ENCODE assay signal across 30 mouse cellular contexts in genomic region chr7:116168224-116168623, GRCm38 (mm10).
DNase-seq lines count a peak whose midpoint lies in the region; ATAC-seq and TF ChIP-seq lines count a peak whose summit lies in the region.
"Had no signal": no experiment of that assay in that cellular context is flagged by ENCODE, and none has a peak within 500 bp of the region (broad histone marks: within the 10 kb centered on the region; RNA-seq: fewer than 3 reads in every experiment).

No protein-coding gene starts in this region.

- intact Hi-C loops in gastrocnemius, adult 2 months (cut with DNase I), result no loop called here

- H3K4me2 ChIP-seq in heart, embryonic 13.5 days, result no peak overlapping the region
- H3K4me2 ChIP-seq in lung, postnatal 0 days (replicated peaks; ENCODE audit: low read depth, low read length), result no peak overlapping the region
- H3K4me2 ChIP-seq in hindbrain, embryonic 14.5 days (replicated peaks), result no peak overlapping the region
- H3K4me2 ChIP-seq: embryonic facial prominence, embryonic 15.5 days; forebrain, embryonic 12.5 days; hindbrain, embryonic 15.5 days; kidney, embryonic 15.5 days; limb, embryonic 12.5 days; liver, embryonic 15.5 days; lung, embryonic 15.5 days; midbrain, embryonic 15.5 days had no signal

- no peak for DNase-seq in heart, adult 8-10 months (ENCODE audit: low spot score)
- DNase-seq in lung, postnatal 0 days (ENCODE audit: low spot score), result peak; percentile 25
- no peak for DNase-seq in lung, adult 2 months
- DNase-seq in gastrocnemius, adult 2 months, result no peak
- DNase-seq in hindbrain, embryonic 14.5 days (ENCODE audit: low spot score), result no peak
- DNase-seq: adrenal gland, postnatal 25 days; cerebellum, adult 18-20 months; cerebellum, postnatal 10 days; forebrain, postnatal 0 days; gastrocnemius, postnatal 10 days; kidney, adult 18-20 months; kidney, postnatal 25 days; right cerebral cortex, postnatal 25 days; thymus, postnatal 25 days had no signal

- H3K9ac ChIP-seq in heart, embryonic 13.5 days, result peak overlapping the region; percentile 29
- H3K9ac ChIP-seq in lung, postnatal 0 days (replicated peaks; ENCODE audit: low read depth), result no peak overlapping the region
- no peak overlapping the region for H3K9ac ChIP-seq in hindbrain, embryonic 14.5 days
- H3K9ac ChIP-seq: embryonic facial prominence, embryonic 15.5 days; forebrain, embryonic 12.5 days; forebrain, postnatal 0 days; hindbrain, embryonic 15.5 days; kidney, embryonic 15.5 days; limb, embryonic 12.5 days; liver, embryonic 15.5 days; lung, embryonic 15.5 days; midbrain, embryonic 15.5 days had no signal

- peaks cover 67% of the 10 kb centered on the region for H3K36me3 ChIP-seq in heart, embryonic 13.5 days
- H3K36me3 ChIP-seq in lung, postnatal 0 days (ENCODE audit: insufficient read depth, low read length), result no peaks in the 10 kb centered on the region
- no peaks in the 10 kb centered on the region for H3K36me3 ChIP-seq in hindbrain, embryonic 14.5 days (replicated peaks; ENCODE audit: control insufficient read depth, insufficient read depth)
- H3K36me3 ChIP-seq: embryonic facial prominence, embryonic 15.5 days; hindbrain, embryonic 15.5 days; limb, embryonic 12.5 days; liver, embryonic 15.5 days; lung, embryonic 15.5 days; midbrain, embryonic 15.5 days had no signal

- WGBS in heart, embryonic 13.5 days, result 68% methylated on average over 7 of the region's 7 CpGs
- WGBS in lung, postnatal 0 days, result 69% methylated on average over 7 of the region's 7 CpGs
- 74% methylated on average over 7 of the region's 7 CpGs for WGBS in lung, adult 2 months
- 87% methylated on average over 7 of the region's 7 CpGs for WGBS in hindbrain, embryonic 14.5 days

- H3K9me3 ChIP-seq in heart, embryonic 13.5 days, result no peaks in the 10 kb centered on the region
- no peaks in the 10 kb centered on the region for H3K9me3 ChIP-seq in lung, postnatal 0 days (ENCODE audit: low read length)
- no peaks in the 10 kb centered on the region for H3K9me3 ChIP-seq in hindbrain, embryonic 14.5 days (ENCODE audit: control insufficient read depth, low read length)
- H3K9me3 ChIP-seq: embryonic facial prominence, embryonic 10.5 days; embryonic facial prominence, embryonic 15.5 days; forebrain, embryonic 12.5 days; G1E; hindbrain, embryonic 15.5 days; kidney, embryonic 15.5 days; limb, embryonic 12.5 days; liver, embryonic 15.5 days; lung, embryonic 15.5 days; midbrain, embryonic 10.5 days; midbrain, embryonic 15.5 days had no signal

- no peak for TF ChIP-seq EP300 in lung, postnatal 0 days (IDR thresholded peaks at IDR 0.05)

- no peak; the same call in 1 of the 2 replicates for ATAC-seq in heart, embryonic 13.5 days (ENCODE audit: extremely low read depth, insufficient number of reproducible peaks, low FRiP score, low TSS enrichment)
- ATAC-seq in lung, postnatal 0 days, result peak; percentile 68
- ATAC-seq in granulocyte monocyte progenitor cell, adult 5-6 weeks (replicated peaks; ENCODE audit: poor library complexity, severe bottlenecking), result peak; percentile 85
- no peak for ATAC-seq in hindbrain, embryonic 14.5 days (ENCODE audit: low FRiP score)
- ATAC-seq: forebrain, postnatal 0 days; inflammation-experienced regulatory T-cells, adult 6 months; midbrain, embryonic 15.5 days had no signal

- TF ChIP-seq POLR2A in lung, adult 2 months (IDR thresholded peaks at IDR 0.05; ENCODE audit: borderline replicate concordance, extremely low read depth, low read depth, low read length), result no peak

- no peak for TF ChIP-seq CTCF in lung, postnatal 0 days (IDR thresholded peaks at IDR 0.05)
- no peak for TF ChIP-seq CTCF in lung, adult 2 months (IDR thresholded peaks at IDR 0.05; ENCODE audit: insufficient read depth, low read length)
- TF ChIP-seq CTCF in gastrocnemius, adult 2 months (IDR thresholded peaks at IDR 0.05), result no peak

- H3K4me1 ChIP-seq in heart, embryonic 13.5 days, result peaks cover 21% of the 10 kb centered on the region
- no peaks in the 10 kb centered on the region for H3K4me1 ChIP-seq in lung, postnatal 0 days (ENCODE audit: insufficient read depth, low read depth, low read length)
- H3K4me1 ChIP-seq in lung, adult 2 months (ENCODE audit: control insufficient read depth, insufficient read depth, low read length), result no peaks in the 10 kb centered on the region
- no peaks in the 10 kb centered on the region for H3K4me1 ChIP-seq in hindbrain, embryonic 14.5 days (replicated peaks; ENCODE audit: control insufficient read depth, insufficient read depth, low read length)
- H3K4me1 ChIP-seq: embryonic facial prominence, embryonic 15.5 days; hindbrain, embryonic 15.5 days; liver, embryonic 15.5 days; lung, embryonic 15.5 days; midbrain, embryonic 15.5 days had no signal

- H3K27me3 ChIP-seq in heart, embryonic 13.5 days (replicated peaks), result no peaks in the 10 kb centered on the region
- H3K27me3 ChIP-seq in lung, postnatal 0 days (replicated peaks; ENCODE audit: insufficient read depth, low read length), result no peaks in the 10 kb centered on the region
- no peaks in the 10 kb centered on the region for H3K27me3 ChIP-seq in hindbrain, embryonic 14.5 days (ENCODE audit: control insufficient read depth, insufficient read depth, low read length)
- H3K27me3 ChIP-seq: embryonic facial prominence, embryonic 15.5 days; forebrain, embryonic 12.5 days; hindbrain, embryonic 15.5 days; kidney, embryonic 15.5 days; limb, embryonic 12.5 days; liver, embryonic 15.5 days; lung, embryonic 15.5 days; midbrain, embryonic 15.5 days had no signal

- H3K4me3 ChIP-seq in heart, embryonic 13.5 days, result no peak overlapping the region
- H3K4me3 ChIP-seq in lung, postnatal 0 days (ENCODE audit: low read depth, low read length), result no peak overlapping the region
- H3K4me3 ChIP-seq in lung, adult 2 months (replicated peaks; ENCODE audit: extremely low read depth, low read depth, low read length), result no peak overlapping the region
- H3K4me3 ChIP-seq in gastrocnemius, adult 2 months, result no peak overlapping the region
- no peak overlapping the region for H3K4me3 ChIP-seq in hindbrain, embryonic 14.5 days (replicated peaks; ENCODE audit: low read length)
- H3K4me3 ChIP-seq: embryonic facial prominence, embryonic 10.5 days; embryonic facial prominence, embryonic 15.5 days; forebrain, embryonic 12.5 days; hindbrain, embryonic 15.5 days; kidney, embryonic 15.5 days; left cerebral cortex, adult 2 months; limb, embryonic 12.5 days; liver, embryonic 15.5 days; lung, embryonic 15.5 days; midbrain, embryonic 10.5 days; midbrain, embryonic 15.5 days had no signal

- peak overlapping the region; percentile 81 for H3K27ac ChIP-seq in heart, embryonic 13.5 days (replicated peaks)
- H3K27ac ChIP-seq in lung, postnatal 0 days (ENCODE audit: low read length), result no peak overlapping the region
- no peak overlapping the region for H3K27ac ChIP-seq in gastrocnemius, adult 2 months
- H3K27ac ChIP-seq in hindbrain, embryonic 14.5 days, result no peak overlapping the region
- H3K27ac ChIP-seq: embryonic facial prominence, embryonic 10.5 days; embryonic facial prominence, embryonic 15.5 days; forebrain, embryonic 12.5 days; hindbrain, embryonic 15.5 days; kidney, embryonic 15.5 days; left cerebral cortex, adult 2 months; limb, embryonic 12.5 days; liver, embryonic 15.5 days; lung, embryonic 15.5 days; macrophage; midbrain, embryonic 10.5 days; midbrain, embryonic 15.5 days had no signal

Comparison
In these comparisons a context has a peak if more than half of its experiments do, and no peak if none do; other contexts are left out.
1. ATAC-seq: peak in lung, postnatal 0 days (single experiment) and granulocyte monocyte progenitor cell, adult 5-6 weeks (single experiment); none in heart, embryonic 13.5 days (single experiment) and hindbrain, embryonic 14.5 days (single experiment).